8 mouse cellular contexts compared by ENCODE assay signal in genomic region chr13:74009791-74010614, GRCm38 (mm10). TPM values are rescaled to one million over a fixed set of nuclear protein-coding genes. Genes with fewer than 3 reads are reported as not detected.
A peak's percentile ranks its signal among the peaks of the same experiment; 100 is the strongest.
DNase-seq lines count a peak whose midpoint lies in the region; ATAC-seq and TF ChIP-seq lines count a peak whose summit lies in the region.
"Had no signal": no experiment of that assay in that cellular context is flagged by ENCODE, and none has a peak within 500 bp of the region (broad histone marks: within the 10 kb centered on the region; RNA-seq: fewer than 3 reads in every experiment).

No protein-coding gene starts in this region.

- no peak for ATAC-seq in embryonic facial prominence, embryonic 15.5 days (ENCODE audit: insufficient number of reproducible peaks, low FRiP score, low TSS enrichment, low read depth)
- ATAC-seq in heart, embryonic 11.5 days (replicated peaks; ENCODE audit: insufficient number of reproducible peaks, low FRiP score, low TSS enrichment), result 0 out of 2 replicates have a peak, but pooled peaks have one; percentile 16
- peak; percentile 28 for ATAC-seq in kidney, embryonic 14.5 days (ENCODE audit: low FRiP score, low TSS enrichment)
- peak; percentile 42; the same call in 1 of the 2 replicates for ATAC-seq in limb, embryonic 14.5 days (ENCODE audit: low FRiP score, low read depth)
- ATAC-seq in midbrain, embryonic 14.5 days (ENCODE audit: low FRiP score, low TSS enrichment), result peak; percentile 77

- no peak for TF ChIP-seq POLR2A in limb, embryonic 14.5 days (IDR thresholded peaks at IDR 0.05; ENCODE audit: borderline replicate concordance, extremely low read depth, insufficient read depth, insufficient read length)

- H3K9ac ChIP-seq in embryonic facial prominence, embryonic 15.5 days, result peak overlapping the region; percentile 16
- H3K9ac ChIP-seq in heart, embryonic 11.5 days (ENCODE audit: low read depth, low read length), result peak overlapping the region; percentile 64
- H3K9ac ChIP-seq in kidney, embryonic 14.5 days (ENCODE audit: low read depth, low read length), result peak overlapping the region; percentile 34; the same call in 1 of the 2 replicates
- peak overlapping the region; percentile 50; the same call in 1 of the 2 replicates for H3K9ac ChIP-seq in limb, embryonic 14.5 days (ENCODE audit: low read depth, low read length, severe bottlenecking)
- H3K9ac ChIP-seq in midbrain, embryonic 14.5 days (replicated peaks; ENCODE audit: low read length), result peak overlapping the region; percentile 73

- H3K4me2 ChIP-seq in embryonic facial prominence, embryonic 15.5 days (replicated peaks), result peak overlapping the region; percentile 95
- H3K4me2 ChIP-seq in heart, embryonic 11.5 days, result peak overlapping the region; percentile 100
- peak overlapping the region; percentile 98 for H3K4me2 ChIP-seq in kidney, embryonic 14.5 days (replicated peaks; ENCODE audit: low read depth, low read length)
- peak overlapping the region; percentile 98 for H3K4me2 ChIP-seq in limb, embryonic 14.5 days (replicated peaks; ENCODE audit: low read depth, low read length, severe bottlenecking)
- H3K4me2 ChIP-seq in midbrain, embryonic 14.5 days (ENCODE audit: low read length), result peak overlapping the region; percentile 93

- WGBS in embryonic facial prominence, embryonic 15.5 days, result under 1% methylated on average over 55 of the region's 55 CpGs
- WGBS in heart, embryonic 11.5 days (ENCODE audit: insufficient replicate concordance), result under 1% methylated on average over 55 of the region's 55 CpGs
- under 1% methylated on average over 55 of the region's 55 CpGs for WGBS in kidney, embryonic 14.5 days
- WGBS in limb, embryonic 14.5 days, result under 1% methylated on average over 54 of the region's 55 CpGs
- under 1% methylated on average over 55 of the region's 55 CpGs for WGBS in midbrain, embryonic 14.5 days

- H3K36me3 ChIP-seq in embryonic facial prominence, embryonic 15.5 days, result no peaks in the 10 kb centered on the region
- H3K36me3 ChIP-seq in heart, embryonic 11.5 days (ENCODE audit: control insufficient read depth, insufficient read depth, low read length), result no peaks in the 10 kb centered on the region
- no peaks in the 10 kb centered on the region for H3K36me3 ChIP-seq in kidney, embryonic 14.5 days (ENCODE audit: control insufficient read depth, insufficient read depth, low read length)
- no peaks in the 10 kb centered on the region for H3K36me3 ChIP-seq in limb, embryonic 14.5 days (ENCODE audit: control insufficient read depth, insufficient read depth, low read length)
- H3K36me3 ChIP-seq in midbrain, embryonic 14.5 days (ENCODE audit: control insufficient read depth, insufficient read depth, low read length), result no peaks in the 10 kb centered on the region

- peaks cover 22% of the 10 kb centered on the region for H3K27me3 ChIP-seq in embryonic facial prominence, embryonic 15.5 days
- H3K27me3 ChIP-seq in heart, embryonic 11.5 days (ENCODE audit: control insufficient read depth, insufficient read depth, low read length), result no peaks in the 10 kb centered on the region
- peaks cover 18% of the 10 kb centered on the region for H3K27me3 ChIP-seq in kidney, embryonic 14.5 days (ENCODE audit: control insufficient read depth, insufficient read depth, low read length)
- H3K27me3 ChIP-seq in limb, embryonic 14.5 days (ENCODE audit: control insufficient read depth, insufficient read depth, low read length), result 0 out of 2 replicates have a peak, but pooled peaks cover 19% of the 10 kb centered on the region
- H3K27me3 ChIP-seq in midbrain, embryonic 14.5 days (ENCODE audit: control insufficient read depth, insufficient read depth, low read length), result peaks cover 5% of the 10 kb centered on the region; the same call in 1 of the 2 replicates

- peak overlapping the region; percentile 51 for H3K4me3 ChIP-seq in embryonic facial prominence, embryonic 15.5 days (replicated peaks)
- peak overlapping the region; percentile 66 for H3K4me3 ChIP-seq in heart, embryonic 11.5 days (ENCODE audit: low read depth, low read length)
- H3K4me3 ChIP-seq in kidney, embryonic 14.5 days (ENCODE audit: low read length), result peak overlapping the region; percentile 52
- peak overlapping the region; percentile 47 for H3K4me3 ChIP-seq in limb, embryonic 14.5 days (replicated peaks; ENCODE audit: low read length)
- H3K4me3 ChIP-seq in midbrain, embryonic 14.5 days (replicated peaks; ENCODE audit: low read depth, low read length), result peak overlapping the region; percentile 61

- peak; percentile 77 to 87 for DNase-seq in adrenal gland, postnatal 36 days
- no peak for DNase-seq in limb, embryonic 14.5 days (ENCODE audit: low spot score)
- peak; percentile 92 for DNase-seq in midbrain, embryonic 14.5 days
- peak; percentile 27 to 69 for DNase-seq in spleen, postnatal 4 days (ENCODE audit: low spot score in 2 of 2)

- peaks cover 22% of the 10 kb centered on the region for H3K4me1 ChIP-seq in embryonic facial prominence, embryonic 15.5 days
- peaks cover 8% of the 10 kb centered on the region; the same call in 1 of the 2 replicates for H3K4me1 ChIP-seq in heart, embryonic 11.5 days (ENCODE audit: control insufficient read depth, insufficient read depth, low read length)
- H3K4me1 ChIP-seq in kidney, embryonic 14.5 days (ENCODE audit: control insufficient read depth, insufficient read depth, low read length), result 0 out of 2 replicates have a peak, but pooled peaks cover 4% of the 10 kb centered on the region
- peaks cover 9% of the 10 kb centered on the region for H3K4me1 ChIP-seq in limb, embryonic 14.5 days (ENCODE audit: control insufficient read depth, insufficient read depth, low read length)
- peaks cover 11% of the 10 kb centered on the region for H3K4me1 ChIP-seq in midbrain, embryonic 14.5 days (ENCODE audit: control insufficient read depth, insufficient read depth, low read length)

- no peak overlapping the region for H3K27ac ChIP-seq in embryonic facial prominence, embryonic 15.5 days (replicated peaks)
- no peak overlapping the region for H3K27ac ChIP-seq in heart, embryonic 11.5 days (ENCODE audit: low read depth, low read length)
- H3K27ac ChIP-seq in kidney, embryonic 14.5 days (ENCODE audit: low read depth, low read length), result no peak overlapping the region
- no peak overlapping the region for H3K27ac ChIP-seq in limb, embryonic 14.5 days (replicated peaks; ENCODE audit: low read depth, low read length)
- H3K27ac ChIP-seq in midbrain, embryonic 14.5 days (replicated peaks; ENCODE audit: low read depth, low read length), result peak overlapping the region; percentile 60

- no peaks in the 10 kb centered on the region for H3K9me3 ChIP-seq in embryonic facial prominence, embryonic 15.5 days (replicated peaks)
- H3K9me3 ChIP-seq in heart, embryonic 11.5 days (replicated peaks; ENCODE audit: control insufficient read depth, low read length), result no peaks in the 10 kb centered on the region
- H3K9me3 ChIP-seq in kidney, embryonic 14.5 days (ENCODE audit: control insufficient read depth, low read length), result no peaks in the 10 kb centered on the region
- no peaks in the 10 kb centered on the region for H3K9me3 ChIP-seq in limb, embryonic 14.5 days (ENCODE audit: control insufficient read depth, low read length)
- H3K9me3 ChIP-seq in midbrain, embryonic 14.5 days (ENCODE audit: control insufficient read depth, low read length), result no peaks in the 10 kb centered on the region

RNA-seq across cellular contexts. Expression of gene Tppp, which starts 0.8 kb away (rescaled TPM):
- 10 to 100 TPM; 10.1 to 14.2 TPM for total RNA-seq in adrenal gland, postnatal 36 days (2021)
- 1.6 and 2.0 TPM in 2 replicates for polyA plus RNA-seq in embryonic facial prominence, embryonic 15.5 days (2015; fragmentation: Nextera tagmentation; extraction: Ambion mirVana)
- polyA plus RNA-seq in heart, embryonic 11.5 days (2014; fragmentation: Nextera tagmentation; extraction: Ambion mirVana), result 2.7 and 3.2 TPM in 2 replicates
- polyA plus RNA-seq in kidney, embryonic 14.5 days (2014; fragmentation: Nextera tagmentation; extraction: Ambion mirVana), result 0.31 and 0.55 TPM in 2 replicates
- 1.8 and 2.2 TPM in 2 replicates for polyA plus RNA-seq in limb, embryonic 14.5 days (2012; rRNA removed)
- polyA plus RNA-seq in limb, embryonic 14.5 days (2014; fragmentation: Nextera tagmentation; extraction: Ambion mirVana), result 1.7 and 2.4 TPM in 2 replicates
- polyA plus RNA-seq in midbrain, embryonic 14.5 days (2014; fragmentation: Nextera tagmentation; extraction: Ambion mirVana), result 8.6 and 12.0 TPM in 2 replicates

RNA-seq across cellular contexts. Expression of gene Zdhhc11, which starts 46.4 kb away (rescaled TPM):
- total RNA-seq in adrenal gland, postnatal 36 days (2021), result not detected
- not detected in 2 replicates for polyA plus RNA-seq in embryonic facial prominence, embryonic 15.5 days (2015; fragmentation: Nextera tagmentation; extraction: Ambion mirVana)
- polyA plus RNA-seq in heart, embryonic 11.5 days (2014; fragmentation: Nextera tagmentation; extraction: Ambion mirVana), result not detected in 2 replicates
- not detected in 2 replicates for polyA plus RNA-seq in kidney, embryonic 14.5 days (2014; fragmentation: Nextera tagmentation; extraction: Ambion mirVana)
- not detected in 2 replicates for polyA plus RNA-seq in limb, embryonic 14.5 days (2012; rRNA removed)
- polyA plus RNA-seq in limb, embryonic 14.5 days (2014; fragmentation: Nextera tagmentation; extraction: Ambion mirVana), result not detected in 2 replicates
- polyA plus RNA-seq in midbrain, embryonic 14.5 days (2014; fragmentation: Nextera tagmentation; extraction: Ambion mirVana), result not detected in 2 replicates
- polyA plus RNA-seq: large intestine, adult 2 months had no signal

RNA-seq across cellular contexts. Expression of gene Cep72, which starts 52.1 kb away (rescaled TPM):
- total RNA-seq in adrenal gland, postnatal 36 days (2021), result 1 to 10 TPM; 4.1 to 6.5 TPM
- 9.7 and 11.3 TPM in 2 replicates for polyA plus RNA-seq in embryonic facial prominence, embryonic 15.5 days (2015; fragmentation: Nextera tagmentation; extraction: Ambion mirVana)
- polyA plus RNA-seq in heart, embryonic 11.5 days (2014; fragmentation: Nextera tagmentation; extraction: Ambion mirVana), result 11.2 and 18.8 TPM in 2 replicates
- 12.6 and 20.9 TPM in 2 replicates for polyA plus RNA-seq in kidney, embryonic 14.5 days (2014; fragmentation: Nextera tagmentation; extraction: Ambion mirVana)
- polyA plus RNA-seq in limb, embryonic 14.5 days (2012; rRNA removed), result 13.6 and 14.3 TPM in 2 replicates
- polyA plus RNA-seq in limb, embryonic 14.5 days (2014; fragmentation: Nextera tagmentation; extraction: Ambion mirVana), result 11.2 and 13.5 TPM in 2 replicates
- 6.3 and 13.3 TPM in 2 replicates for polyA plus RNA-seq in midbrain, embryonic 14.5 days (2014; fragmentation: Nextera tagmentation; extraction: Ambion mirVana)

Comparison
In these comparisons a context has a peak if more than half of its experiments do, and no peak if none do; other contexts are left out.
1. H3K9ac ChIP-seq: peak in every context shown above with its lines; median percentile 73 in midbrain, embryonic 14.5 days; 64 in heart, embryonic 11.5 days; 50 in limb, embryonic 14.5 days; 34 in kidney, embryonic 14.5 days; 16 in embryonic facial prominence, embryonic 15.5 days.